Mouse (Mus musculus) heart, adult 2 months (tissue): ENCODE data around the gene Eps8.

Source experiments
- CTCF ChIP-seq: fragments of 200-600 bp; IDR thresholded peaks from 2 replicates; pipeline ENCODE4 v1.8.1; 2022; ENCODE audit warnings: antibody characterized with exemption, mild to moderate bottlenecking, moderate library complexity
- POLR2A ChIP-seq: fragments of 200-500 bp; IDR thresholded peaks from 2 replicates; pipeline ENCODE4 v1.6.1; 2011; ENCODE audit warnings: mild to moderate bottlenecking, low read depth, low read length, control low read depth; ENCODE audit not compliant: insufficient read depth

DNA sequence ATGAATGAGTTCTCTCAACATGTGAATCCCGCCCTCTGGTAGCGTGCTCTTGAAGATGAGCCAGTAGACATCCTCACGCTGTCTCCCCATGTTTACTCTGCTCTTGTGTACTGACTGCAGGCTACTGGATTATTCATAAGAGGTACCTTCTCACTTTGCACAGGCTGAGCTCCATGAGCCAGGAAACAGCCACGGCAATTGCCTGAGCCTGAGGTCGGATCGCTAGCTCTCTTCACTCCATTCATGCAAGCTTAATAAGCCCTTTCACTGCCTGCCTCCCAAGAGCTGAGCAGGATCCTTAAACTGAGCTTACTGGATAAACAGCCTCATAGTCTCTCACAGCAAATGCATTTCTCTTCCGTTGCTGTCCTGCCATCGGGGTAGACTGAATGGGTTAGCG lies 182.5 kb downstream of the Eps8 start:
- no peak for TF ChIP-seq CTCF
- no peak for TF ChIP-seq POLR2A
